In genomic region chr11:101712811-101713210, GRCm38 (mm10) we compare ENCODE assay signal across 25 mouse cellular contexts.
"Had no signal": no experiment of that assay in that cellular context is flagged by ENCODE, and none has a peak within 500 bp of the region (broad histone marks: within the 10 kb centered on the region; RNA-seq: fewer than 3 reads in every experiment).

No protein-coding gene starts in this region.

- H3K27ac ChIP-seq: heart, adult 2 months; heart, embryonic 13.5 days; heart, embryonic 15.5 days; hindbrain, embryonic 13.5 days; hindbrain, embryonic 15.5 days; hindbrain, postnatal 0 days; kidney, postnatal 0 days; limb, embryonic 13.5 days; limb, embryonic 15.5 days; liver, embryonic 13.5 days; liver, embryonic 15.5 days had no signal

- ATAC-seq: forebrain, postnatal 0 days; hindbrain, postnatal 0 days; intestine, embryonic 16.5 days had no signal

- H3K4me1 ChIP-seq: heart, embryonic 15.5 days; limb, embryonic 15.5 days; liver, embryonic 13.5 days; liver, embryonic 15.5 days had no signal

- H3K36me3 ChIP-seq: heart, embryonic 13.5 days; heart, embryonic 15.5 days; hindbrain, embryonic 13.5 days; hindbrain, embryonic 15.5 days; limb, embryonic 13.5 days; limb, embryonic 15.5 days; liver, embryonic 13.5 days; liver, embryonic 15.5 days had no signal

- H3K4me2 ChIP-seq: heart, embryonic 11.5 days; heart, embryonic 13.5 days; heart, embryonic 15.5 days; hindbrain, embryonic 13.5 days; hindbrain, embryonic 15.5 days; limb, embryonic 13.5 days; limb, embryonic 15.5 days; liver, embryonic 13.5 days; liver, embryonic 15.5 days had no signal

- H3K9me3 ChIP-seq: heart, embryonic 13.5 days; heart, embryonic 15.5 days; hindbrain, embryonic 13.5 days; hindbrain, embryonic 15.5 days; limb, embryonic 13.5 days; limb, embryonic 15.5 days; liver, embryonic 13.5 days; liver, embryonic 15.5 days had no signal

- DNase-seq: forebrain, postnatal 0 days; gastrocnemius, postnatal 14 days; gastrocnemius, postnatal 36 days; heart, adult 11 months; heart, adult 2 months; heart, postnatal 14 days; heart, postnatal 36 days; kidney, adult 9 months; kidney, postnatal 25 days; layer of hippocampus, adult 9-11 months; layer of hippocampus, postnatal 36 days; left cerebral cortex, postnatal 4 days; liver, embryonic 13.5 days; lung, adult 18-20 months had no signal

- H3K4me3 ChIP-seq: heart, adult 2 months; heart, embryonic 13.5 days; heart, embryonic 15.5 days; hindbrain, embryonic 13.5 days; hindbrain, embryonic 15.5 days; limb, embryonic 13.5 days; limb, embryonic 15.5 days; liver, embryonic 13.5 days; liver, embryonic 15.5 days had no signal

- H3K9ac ChIP-seq: forebrain, postnatal 0 days; heart, embryonic 13.5 days; heart, embryonic 15.5 days; hindbrain, embryonic 13.5 days; hindbrain, embryonic 15.5 days; limb, embryonic 13.5 days; limb, embryonic 15.5 days; liver, embryonic 13.5 days; liver, embryonic 15.5 days had no signal

- H3K27me3 ChIP-seq: heart, embryonic 15.5 days; hindbrain, embryonic 13.5 days; hindbrain, embryonic 15.5 days; limb, embryonic 13.5 days; limb, embryonic 15.5 days; liver, embryonic 13.5 days; liver, embryonic 15.5 days had no signal
